Mouse (Mus musculus) T-helper 17 cell (primary cell): ENCODE data around the gene St7l.

Experiments
- in situ Hi-C, 2 experiments: fragments of 300-600 bp; cut with MboI, MseI; formaldehyde crosslinking; loops; 1 replicate in 1 of 2; 2 replicates in 1 of 2; pipeline ENCODE4 v1.15.1; 2025; ENCODE audit warnings: high pct_unique_total_duplicates in 2 of 2

Gene St7l

DNA sequence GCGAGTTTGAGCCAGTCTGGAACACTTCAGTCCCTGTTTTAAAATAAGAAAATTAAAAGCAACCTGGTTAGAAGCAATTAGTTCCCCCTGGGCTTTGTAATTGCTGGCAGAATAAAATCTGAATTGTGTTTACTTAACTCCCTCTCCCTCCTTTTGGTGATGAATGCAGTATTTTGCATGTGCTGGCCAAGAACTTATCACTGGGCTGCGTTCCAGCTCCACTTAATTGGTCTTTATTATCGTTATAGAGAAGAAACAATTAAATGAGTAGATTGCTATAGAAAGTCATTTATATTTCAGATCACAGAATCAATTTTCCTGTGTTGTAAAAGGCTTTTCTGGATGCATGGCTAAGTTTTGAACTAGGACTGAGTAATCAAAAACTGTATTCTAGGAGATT, 32.3 kb downstream of the St7l start:
- in situ Hi-C loops = no loop called here

DNA sequence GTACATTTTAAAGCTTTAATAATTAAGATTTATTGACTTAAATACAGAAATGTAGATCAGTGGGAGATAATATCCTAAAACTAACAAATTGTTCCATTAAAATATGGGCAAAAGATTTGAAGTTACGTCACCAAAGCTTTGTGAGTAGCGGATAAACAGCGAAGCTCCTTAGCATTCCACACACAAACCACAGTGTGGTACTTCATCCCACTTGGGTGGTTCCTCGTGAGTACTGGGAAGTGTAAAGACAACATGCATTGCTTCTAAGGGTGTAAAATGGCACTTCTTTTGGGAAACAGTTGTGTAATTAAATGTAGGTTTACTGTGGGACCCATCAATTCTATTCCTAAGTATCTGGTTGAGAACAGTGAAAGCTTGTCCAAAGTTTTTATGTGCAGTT, 37.3 kb downstream of the St7l start:
- in situ Hi-C loops = no loop called here

DNA sequence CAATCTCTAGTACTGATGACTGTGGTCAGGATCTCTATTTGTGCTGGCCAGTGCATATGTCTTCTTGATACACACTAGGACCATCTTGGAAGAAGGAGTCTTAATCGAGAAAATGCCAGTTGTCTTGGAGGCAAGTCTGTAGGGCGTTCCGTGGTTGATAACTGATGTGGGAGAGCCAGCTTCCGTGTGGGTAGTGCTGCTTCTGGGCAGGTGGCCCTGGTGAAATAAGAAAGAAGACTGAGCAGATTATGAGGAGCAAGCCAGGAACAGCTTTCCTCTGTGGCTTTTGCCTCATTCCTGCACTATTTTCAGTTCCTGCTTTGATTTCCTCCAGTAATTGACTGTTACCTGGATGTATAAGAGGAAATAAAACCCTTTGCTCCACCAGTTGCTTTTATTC, 41.6 kb downstream of the St7l start:
- in situ Hi-C loops = no loop called here

DNA sequence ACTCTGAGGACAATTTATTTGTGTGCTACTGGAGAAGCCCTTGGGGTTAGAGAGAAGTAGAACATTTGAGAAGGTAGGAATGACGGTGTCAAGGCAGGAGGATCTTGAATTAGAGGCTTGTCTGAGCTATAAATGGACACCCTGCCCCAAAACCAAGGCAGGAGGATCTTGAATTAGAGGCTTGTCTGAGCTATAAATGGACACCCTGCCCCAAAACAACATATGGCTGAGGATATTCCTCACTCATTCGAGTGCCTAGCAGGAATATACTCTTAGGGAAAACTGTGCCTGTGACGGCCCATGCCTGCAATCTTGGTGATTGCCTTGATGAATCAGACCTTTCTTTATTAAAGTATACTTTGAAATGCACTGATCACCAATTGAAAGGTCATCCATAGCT, 42.2 kb downstream of the St7l start:
- in situ Hi-C loops = no loop called here

DNA sequence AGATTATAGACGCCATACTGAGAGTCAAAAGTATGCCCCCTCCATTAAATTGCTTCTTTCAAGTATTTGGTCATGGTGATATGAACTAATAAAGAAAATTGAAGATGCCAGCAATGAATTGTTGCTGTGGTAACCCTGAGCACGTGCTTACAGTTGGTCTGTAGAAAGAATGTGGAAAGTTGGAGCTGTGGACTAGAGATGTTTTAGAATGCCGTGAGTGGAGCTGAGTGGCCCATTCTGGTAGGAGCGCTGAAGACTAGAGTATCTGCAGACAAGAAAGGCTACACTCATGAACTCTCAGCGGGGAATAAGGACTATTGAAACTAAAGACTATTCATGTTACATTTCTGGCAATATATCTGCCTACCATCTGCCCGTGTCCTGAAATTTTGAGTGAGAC, 45.4 kb downstream of the St7l start:
- in situ Hi-C loops = no loop called here

DNA sequence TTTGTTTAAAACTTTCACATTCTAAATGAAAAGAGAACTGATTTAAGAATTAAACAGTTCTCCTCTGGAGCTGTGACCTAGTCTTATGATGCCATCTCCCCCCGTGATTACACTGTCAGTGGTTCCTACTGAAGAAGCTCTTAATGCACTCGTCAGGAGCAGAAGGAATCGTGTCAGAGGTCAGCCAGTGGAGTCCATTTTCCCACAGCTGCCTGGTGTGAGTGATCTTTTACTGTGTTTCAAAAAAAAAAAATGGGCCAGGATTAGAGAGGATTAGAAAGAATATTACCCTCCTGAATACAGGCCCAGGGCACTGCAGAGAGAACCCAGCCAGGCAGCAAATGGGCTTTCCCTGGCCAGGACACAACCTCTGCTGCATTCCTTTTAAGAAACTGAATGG, 51.2 kb downstream of the St7l start:
- in situ Hi-C loops = no loop called here

DNA sequence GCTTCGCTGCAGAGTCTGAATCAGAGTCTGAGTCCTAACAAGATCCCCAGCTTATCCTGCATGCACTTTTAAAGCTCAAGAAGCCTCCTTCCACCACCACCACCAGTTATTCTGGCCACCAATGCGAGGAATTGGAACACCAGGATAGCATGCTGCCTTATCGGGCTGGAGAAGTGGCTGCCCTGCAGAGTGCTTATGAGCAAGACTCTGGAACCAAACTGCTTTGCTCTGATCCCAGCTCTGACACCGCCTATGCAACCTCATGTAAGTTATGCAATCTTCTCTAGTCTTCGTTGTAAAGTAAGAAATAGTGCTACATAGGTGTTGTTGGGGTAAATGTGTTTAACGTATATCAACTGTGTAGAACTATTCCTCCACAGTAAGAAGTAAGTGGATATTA, 65.6 kb downstream of the St7l start:
- in situ Hi-C loops = no loop called here

DNA sequence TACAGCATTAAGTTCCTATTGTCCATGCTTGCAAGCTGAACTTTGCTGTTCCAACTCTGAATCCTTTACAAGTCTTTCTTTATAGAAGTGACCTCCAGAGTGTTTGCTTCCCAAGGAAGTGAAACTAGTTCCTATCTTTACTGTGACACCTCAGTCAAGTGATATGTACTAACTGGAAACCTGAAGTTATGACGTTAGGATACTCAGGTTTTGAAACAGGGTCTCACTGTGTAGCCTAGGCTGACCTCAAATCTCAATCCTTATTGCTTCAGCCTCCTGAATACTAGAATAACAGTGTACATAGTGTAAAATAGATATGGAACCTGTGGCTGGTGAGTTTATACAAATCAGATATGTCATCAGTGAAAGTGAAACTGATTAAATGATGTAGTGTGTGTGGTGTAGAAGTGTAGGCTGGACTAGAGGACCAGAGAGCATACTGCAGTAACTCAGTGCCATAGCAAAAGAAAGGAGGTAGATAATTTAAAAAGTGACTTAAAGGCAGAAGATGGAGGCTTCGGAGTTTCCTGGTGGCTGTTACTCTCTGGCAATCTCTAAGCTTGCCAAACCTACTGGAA, 74.0 kb downstream of the St7l start:
- in situ Hi-C loops = no loop called here

DNA sequence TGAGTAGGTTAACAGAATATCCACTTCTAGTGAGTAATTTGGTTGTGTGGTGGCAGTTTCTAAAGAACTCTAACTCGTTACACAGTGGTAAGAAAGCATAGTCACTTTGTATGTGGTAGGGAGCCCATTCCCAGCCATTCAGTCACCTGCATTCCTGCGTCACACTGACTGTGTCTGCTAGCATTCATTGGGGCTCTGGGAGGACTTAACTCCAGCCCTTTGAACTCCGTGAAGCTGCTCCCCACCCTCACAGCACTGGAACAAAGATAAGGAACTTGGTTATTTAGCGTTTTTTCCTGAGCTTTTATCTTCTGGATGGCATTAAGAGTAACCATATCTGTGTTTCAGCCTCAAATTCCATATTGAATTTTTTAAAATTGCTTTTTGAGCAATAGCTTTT, 74.5 kb downstream of the St7l start:
- in situ Hi-C loops = no loop called here

DNA sequence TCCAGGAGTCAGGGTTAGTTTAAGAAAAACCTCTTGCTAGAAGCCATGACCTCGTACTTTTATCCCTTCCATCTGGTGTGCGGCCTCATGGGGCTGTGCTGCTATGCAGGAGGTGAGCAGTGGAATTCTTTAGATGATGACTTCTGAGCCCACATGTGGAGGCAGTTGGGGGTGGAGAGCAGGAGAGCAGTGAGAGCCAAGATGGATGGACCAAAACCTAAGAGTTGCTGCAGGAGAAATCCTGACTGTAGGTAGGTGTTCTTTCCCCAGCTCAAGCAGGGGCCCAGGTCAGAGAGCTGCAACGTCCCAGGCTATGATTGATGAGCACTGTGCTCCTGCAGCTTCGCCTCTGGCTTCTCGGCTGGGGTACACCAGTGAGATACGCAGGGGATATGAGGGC, 76.9 kb downstream of the St7l start:
- in situ Hi-C loops = no loop called here

DNA sequence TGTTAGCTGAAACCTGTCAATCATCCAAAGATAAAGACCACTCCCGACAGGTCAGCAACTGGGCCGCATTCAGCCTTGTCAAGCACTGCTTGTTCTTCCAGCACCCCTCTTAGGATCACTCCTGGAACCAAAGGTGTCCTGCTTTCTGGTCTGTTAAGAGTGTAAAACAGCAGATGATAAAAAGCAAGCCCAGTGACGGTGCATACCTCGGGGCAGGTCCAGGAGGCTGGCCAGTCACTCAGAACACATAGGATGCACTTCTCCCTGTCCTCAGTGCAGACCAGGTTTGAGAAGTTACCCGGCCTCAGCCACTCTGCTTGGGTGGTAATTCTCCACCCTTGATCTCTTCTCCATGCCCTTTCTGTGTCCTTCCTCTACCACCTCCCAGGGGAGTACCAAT, 78.9 kb downstream of the St7l start:
- in situ Hi-C loops = no loop called here

DNA sequence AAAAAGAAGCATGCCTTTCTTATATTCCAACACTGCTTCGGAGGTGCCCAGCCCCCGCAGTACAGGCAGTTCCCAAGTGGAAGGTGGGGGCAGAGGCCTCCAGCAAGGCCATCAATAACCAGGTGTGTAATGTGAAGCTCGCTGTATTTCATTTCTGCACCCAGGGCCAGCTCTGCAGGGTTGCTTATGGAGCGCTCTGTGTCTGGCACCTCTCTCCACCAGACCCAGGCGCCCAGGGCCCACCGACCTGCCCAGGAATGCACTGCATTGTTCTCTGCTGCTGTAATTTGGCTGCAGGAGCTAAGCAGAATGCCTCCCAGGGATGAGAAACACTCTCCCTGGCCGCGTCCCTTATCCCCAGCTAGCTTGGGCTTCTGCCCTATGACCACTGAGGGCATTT, 79.5 kb downstream of the St7l start:
- in situ Hi-C loops = no loop called here

DNA sequence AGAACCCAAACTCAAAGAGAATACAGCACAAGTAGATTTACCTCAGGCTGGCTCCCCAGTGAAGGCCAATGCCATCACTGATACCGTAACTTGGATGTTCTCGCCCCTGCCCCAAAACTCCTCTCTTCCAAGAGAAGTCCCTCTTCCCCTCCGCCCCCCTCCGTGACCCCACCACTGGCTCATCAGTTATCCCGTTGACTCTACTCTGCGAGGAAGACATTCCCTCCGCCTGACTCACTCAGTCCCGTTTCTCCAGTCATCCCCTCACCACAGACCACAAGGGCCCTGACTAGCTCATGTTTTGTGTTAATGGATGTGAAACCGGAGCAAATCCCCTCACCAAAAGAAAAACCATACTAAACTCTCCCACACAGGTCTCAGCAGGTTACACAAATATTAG, 81.1 kb downstream of the St7l start:
- in situ Hi-C loops = no loop called here

DNA sequence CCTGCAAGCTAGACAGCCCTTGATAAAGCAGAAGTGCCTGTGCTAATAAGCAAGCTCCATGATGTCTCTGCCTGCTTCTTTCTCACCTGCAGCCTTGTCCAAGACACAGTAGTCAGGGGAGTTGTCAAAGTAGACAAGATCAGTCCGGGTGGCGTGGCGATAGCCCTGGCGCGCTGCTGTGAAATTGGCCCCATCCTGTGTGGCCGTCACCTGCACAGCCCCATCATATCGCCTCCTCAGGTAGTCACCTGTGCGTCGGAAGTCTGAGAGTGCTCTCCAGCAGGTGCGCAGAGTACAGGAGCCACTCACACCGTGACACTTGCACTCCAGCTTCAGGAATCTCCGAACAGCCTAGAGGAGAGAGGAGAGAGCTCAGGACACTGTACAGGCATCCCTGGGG, 87.1 kb downstream of the St7l start:
- in situ Hi-C loops = no loop called here

DNA sequence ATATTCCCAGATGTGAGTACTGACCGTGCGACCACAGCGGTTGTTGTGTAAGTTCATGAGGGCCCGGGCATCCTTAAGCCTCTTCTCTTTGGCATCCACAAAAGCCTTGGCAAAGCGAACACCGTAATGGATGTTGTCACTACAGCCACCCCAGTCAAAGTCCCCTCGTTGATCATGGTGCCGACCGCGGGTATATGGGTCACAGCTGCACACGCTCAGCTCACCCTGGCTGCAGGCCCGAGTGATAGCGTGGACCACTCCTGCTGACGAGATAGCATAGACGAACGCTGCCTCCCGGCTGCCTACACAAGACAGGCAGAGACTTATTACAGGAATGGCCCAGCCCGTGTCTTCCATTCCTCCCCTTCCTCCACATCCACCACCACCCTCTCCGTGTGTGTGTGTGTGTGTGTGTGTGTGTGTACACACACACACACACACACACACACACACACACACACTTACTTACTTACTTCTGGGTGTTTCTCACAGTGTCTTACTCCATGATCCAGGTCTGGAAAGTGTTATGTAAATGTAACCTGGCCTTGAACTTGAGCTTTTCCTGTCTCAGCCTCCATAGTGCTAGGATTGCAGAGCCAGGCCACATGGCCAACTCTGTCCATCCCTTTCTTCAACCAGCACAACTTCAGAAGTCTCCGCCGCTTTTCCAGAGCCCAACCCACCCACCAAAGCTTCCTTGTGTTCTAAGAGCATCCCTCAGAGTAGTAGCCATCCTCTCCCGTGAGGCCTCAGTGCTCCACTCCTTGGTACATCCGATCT, 89.3 kb downstream of the St7l start:
- in situ Hi-C loops = no loop called here

DNA sequence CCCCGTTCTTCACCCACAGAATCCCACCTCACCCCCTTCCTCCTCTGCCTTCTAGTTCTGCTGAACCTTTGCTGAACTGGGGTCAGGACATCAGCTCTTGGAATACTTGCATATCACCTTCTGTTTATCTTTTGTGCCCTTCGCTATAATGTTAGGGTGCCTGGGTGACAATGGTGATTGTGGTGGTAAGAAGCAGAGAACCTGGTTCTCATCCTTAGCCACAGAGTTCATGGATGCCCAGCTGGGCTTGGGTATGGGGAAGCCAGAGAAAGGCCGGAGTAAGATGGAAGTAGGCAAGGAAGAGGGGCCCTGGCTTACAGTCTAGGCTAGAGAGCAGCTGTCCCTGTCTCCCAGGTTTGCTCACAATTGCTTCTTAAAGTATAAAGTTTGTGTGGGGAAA, 90.3 kb downstream of the St7l start:
- in situ Hi-C loops = no loop called here

DNA sequence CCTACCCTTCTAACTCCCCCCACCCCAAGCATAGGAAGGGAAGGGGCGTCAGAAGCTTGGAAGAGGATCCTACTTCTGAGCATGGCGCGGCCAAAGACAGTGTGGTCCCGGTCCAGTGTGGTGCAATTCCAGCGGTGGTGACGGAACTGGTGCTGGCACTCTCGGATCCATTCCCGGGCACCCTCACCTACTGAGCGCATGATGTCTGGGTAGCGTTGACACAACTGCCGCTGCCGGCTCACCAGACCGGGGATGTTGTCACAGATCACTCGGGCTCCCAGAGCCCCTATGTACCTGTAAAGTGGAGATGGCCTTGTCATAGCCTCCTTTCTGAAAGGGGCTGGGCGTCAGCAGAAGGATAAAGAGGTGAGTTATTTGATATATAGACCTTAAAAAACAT, 90.7 kb downstream of the St7l start:
- in situ Hi-C loops = no loop called here

DNA sequence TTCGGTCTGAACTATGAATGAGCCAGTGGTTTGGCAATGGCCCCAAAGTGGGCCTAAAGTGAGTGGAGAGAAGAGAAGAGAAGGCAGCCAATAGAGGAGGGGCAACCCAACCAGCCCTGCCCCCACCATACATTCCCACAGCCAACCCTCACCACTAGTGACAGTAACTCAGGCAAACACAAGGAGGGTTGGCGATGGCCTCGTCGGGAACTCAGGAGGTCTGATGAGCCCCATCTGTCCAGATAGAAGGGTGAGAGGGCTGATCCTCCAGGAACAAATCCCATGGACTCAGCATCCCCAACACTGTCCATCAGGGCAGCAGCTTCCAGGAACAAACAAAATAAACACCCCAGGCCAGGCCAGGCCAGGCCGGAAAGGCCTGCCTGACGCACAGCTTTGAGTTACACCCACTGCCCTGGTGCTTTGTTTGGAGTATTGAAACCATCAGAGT, 92.4 kb downstream of the St7l start:
- in situ Hi-C loops = loop anchor here in 1 of 2 experiments (5.0 kb wide), 1 partner anchor 239 kb away; no protein-coding TSS in a partner anchor

DNA sequence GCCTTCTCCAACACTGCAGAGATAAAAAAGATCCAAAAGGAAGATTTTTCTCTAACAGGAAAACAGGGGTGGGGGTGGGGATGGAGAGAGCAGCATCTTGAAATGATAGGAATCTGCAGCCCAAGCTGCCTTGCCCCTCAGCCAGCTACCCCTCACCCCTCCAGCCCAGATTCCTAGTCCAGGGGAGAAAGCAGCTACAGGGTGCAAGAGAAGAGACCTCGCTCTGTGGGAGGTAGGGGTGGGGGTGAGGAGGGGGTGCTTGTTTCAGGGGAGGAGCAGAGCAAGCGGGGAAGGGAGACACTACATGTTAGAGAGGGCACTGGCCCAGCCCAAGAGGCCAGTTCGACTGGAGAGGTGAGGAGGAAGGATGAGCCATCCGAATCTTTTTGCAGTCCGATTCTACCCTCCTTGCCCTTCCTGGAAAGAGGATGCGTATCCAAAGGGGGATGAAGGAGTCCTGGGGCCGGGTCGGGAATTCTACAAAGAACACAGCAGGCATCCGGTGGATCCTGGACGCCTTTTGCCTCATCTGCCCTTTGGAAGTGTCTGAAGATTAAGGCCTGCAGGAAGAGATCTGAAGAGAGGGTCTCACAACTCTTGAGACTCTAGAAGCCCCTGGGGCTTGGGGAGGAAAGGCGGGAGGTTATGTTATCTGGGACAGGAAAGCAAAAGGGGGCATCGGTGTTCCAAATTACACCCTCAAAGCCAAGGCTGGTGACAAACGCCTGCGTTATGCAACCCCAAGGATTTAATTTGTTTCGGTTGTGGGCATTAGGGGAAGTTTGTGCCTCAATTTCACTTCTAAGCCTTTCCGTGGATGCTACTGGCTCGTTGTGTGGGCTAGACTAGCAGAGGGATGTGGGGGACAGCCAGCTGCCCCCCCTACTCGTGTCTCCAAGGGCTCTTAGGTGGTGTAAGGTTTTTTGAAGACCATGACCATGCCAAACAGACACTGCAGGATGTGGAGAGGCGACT, 96.5 kb downstream of the St7l start:
- in situ Hi-C loops = loop anchor here in 1 of 2 experiments (10.0 kb wide), 1 partner anchor 176 kb away; the partner anchor contains the start of genes Fam19a3, Ppm1j and Rhoc

DNA sequence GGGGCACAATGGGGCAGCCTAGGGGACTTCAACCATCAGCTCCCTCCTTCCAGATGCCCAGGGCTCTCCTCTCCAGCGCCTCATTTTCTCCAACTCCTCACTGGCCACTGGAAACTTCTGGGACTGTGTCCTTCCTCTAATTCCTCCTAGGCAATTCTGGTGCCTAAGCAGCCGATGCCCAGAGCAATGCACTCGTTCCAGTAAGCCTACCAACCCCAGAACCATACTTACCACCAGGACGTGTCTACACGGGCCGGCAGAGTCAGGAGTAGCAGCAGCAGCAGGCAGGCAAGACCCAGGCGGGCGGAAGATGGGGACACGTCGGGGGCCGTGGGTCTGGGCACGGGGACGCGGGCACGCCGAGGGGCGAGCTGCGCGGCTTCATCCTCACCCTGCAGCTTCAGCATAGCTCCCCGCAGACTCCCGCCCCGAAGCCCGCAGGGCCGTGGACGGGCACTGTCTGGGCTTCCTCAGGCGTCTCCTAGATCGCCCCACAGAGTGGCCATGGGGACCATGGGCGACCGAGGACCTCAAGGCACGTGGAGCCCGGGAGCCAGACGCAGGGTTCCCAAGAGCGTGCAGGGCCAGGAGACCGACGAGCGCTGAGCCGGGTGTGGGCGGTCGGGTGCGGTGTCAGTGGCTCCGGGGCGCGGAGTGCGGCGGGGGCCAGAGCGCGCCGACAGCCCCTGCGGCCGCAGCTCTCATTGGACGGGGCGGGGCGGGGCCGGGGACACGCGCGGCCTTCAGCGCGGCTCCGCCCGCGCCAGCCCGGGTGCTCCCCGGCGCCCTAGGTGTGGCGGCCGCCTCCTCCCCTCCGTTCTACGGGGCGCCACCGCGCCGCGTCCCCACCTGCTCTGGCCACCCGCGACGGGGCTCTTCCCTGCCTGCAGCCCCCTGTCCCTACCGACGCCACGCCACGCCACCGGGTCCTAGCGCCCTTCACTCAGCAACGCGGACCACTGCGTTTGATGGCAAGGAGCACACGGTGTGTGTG, 97.6 kb downstream of the St7l start, which contains the start of gene Wnt2b:
Gene Wnt2b (minus strand): TSS at position 856 of the 994 bp plus-strand sequence.
- in situ Hi-C loops = loop anchor here in 1 of 2 experiments (10.0 kb wide), 1 partner anchor 177 kb away; the partner anchor contains the start of genes Fam19a3, Ppm1j and Rhoc
